Mouse (Mus musculus) neural tube, embryonic 11.5 days (tissue): ENCODE measurements around the gene Kcng3. TPM values are rescaled to one million over a fixed set of nuclear protein-coding genes. Genes with fewer than 3 reads are reported as not detected.

Experiments used
- ATAC-seq: fragments of 200-750 bp; cut with Nextera tagmentation; 2 replicates; pipeline ENCODE4 v1.8.0; 2017; ENCODE audit warnings: moderate number of reproducible peaks, mild to moderate bottlenecking, moderate TSS enrichment, moderate library complexity; ENCODE audit not compliant: insufficient read depth, low FRiP score, low TSS enrichment
- DNase-seq: peaks from one replicate; pipeline ENCODE4 v3.0.0-alpha.2; 2015; ENCODE audit warnings: low spot score
- H3K27ac ChIP-seq: fragments of 300-500 bp; sonication (generic); 2 replicates; pipeline ENCODE4 v1.5.1; 2014; ENCODE audit warnings: low read depth, mild to moderate bottlenecking, low read length
- H3K27me3 ChIP-seq: fragments of 300-500 bp; sonication (generic); 2 replicates; pipeline ENCODE4 v1.6.1; 2014; ENCODE audit warnings: mild to moderate bottlenecking, low read length, mixed read lengths; ENCODE audit not compliant: control insufficient read depth, insufficient read depth
- H3K36me3 ChIP-seq: fragments of 300-500 bp; sonication (generic); 2 replicates; pipeline ENCODE4 v1.6.1; 2014; ENCODE audit warnings: mild to moderate bottlenecking, low read length, moderate library complexity, mixed read lengths; ENCODE audit not compliant: control insufficient read depth, insufficient read depth
- H3K4me1 ChIP-seq: fragments of 300-500 bp; sonication (generic); 2 replicates; pipeline ENCODE4 v1.6.1; 2014; ENCODE audit warnings: low read length, mixed read lengths; ENCODE audit not compliant: control insufficient read depth, insufficient read depth
- H3K4me2 ChIP-seq: fragments of 300-500 bp; sonication (generic); 2 replicates; pipeline ENCODE4 v1.6.1; 2014; ENCODE audit warnings: low read depth, mild to moderate bottlenecking, moderate library complexity
- H3K4me3 ChIP-seq: fragments of 300-500 bp; sonication (generic); 2 replicates; pipeline ENCODE4 v1.5.1; 2014; ENCODE audit warnings: low read depth, low read length
- H3K9ac ChIP-seq: fragments of 300-500 bp; sonication (generic); 2 replicates; pipeline ENCODE4 v1.6.1; 2014; ENCODE audit warnings: mild to moderate bottlenecking, low read length
- H3K9me3 ChIP-seq: fragments of 300-500 bp; sonication (generic); 2 replicates; pipeline ENCODE4 v1.6.1; 2016; ENCODE audit warnings: low read length; ENCODE audit not compliant: control insufficient read depth
- WGBS: fragments of 180-500 bp; shearing (Covaris S2); extraction: QIAGEN DNeasy Blood & Tissue Kit; methylation state at CpG from one replicate; pipeline ENCODE4 v1.1.7; 2014; 5-methylcytosine and 5-hydroxymethylcytosine counted together
- polyA plus RNA-seq: library from polyadenylated mRNA; unstranded; fragments of >200 nt; fragmentation: Nextera tagmentation; extraction: Ambion mirVana; gene quantifications from 2 replicates; pipeline ENCODE4 v1.2.1, GENCODE M21; 2014

Kcng3 gene
- polyA plus RNA-seq, 1 experiment from 2014 or later = not detected

- ATAC-seq = no peak
- H3K9ac ChIP-seq = no peak overlapping the region
Measured at GRCm38 (mm10) chr17:83572366-83572765, 59.3 kb downstream of the Kcng3 start.

GRCm38 (mm10) chr17:83567375-83567774 lies 64.3 kb downstream of the Kcng3 start:
- no peaks in the 10 kb centered on the region for H3K4me1 ChIP-seq
- no peak for ATAC-seq
- no peak overlapping the region for H3K4me2 ChIP-seq
- WGBS = 57% methylated on average over 8 of the region's 8 CpGs
- no peaks in the 10 kb centered on the region for H3K9me3 ChIP-seq
- no peaks in the 10 kb centered on the region for H3K36me3 ChIP-seq
- no peak overlapping the region for H3K27ac ChIP-seq
- no peak overlapping the region for H3K4me3 ChIP-seq
- peak; percentile 24 for DNase-seq
- no peaks in the 10 kb centered on the region for H3K27me3 ChIP-seq
- no peak overlapping the region for H3K9ac ChIP-seq

More at GRCm38 (mm10) chr17:83572366-83572765, 59.3 kb downstream of the Kcng3 start:
- DNase-seq = no peak
- Histone ChIP-seq H3K9me3 (no peaks in the 10 kb centered on the region), H3K36me3 (no peaks in the 10 kb centered on the region), H3K27ac (no peak overlapping the region), H3K4me1 (no peaks in the 10 kb centered on the region), H3K4me2 (no peak overlapping the region), H3K27me3 (no peaks in the 10 kb centered on the region), H3K4me3 (no peak overlapping the region)
- 63% methylated on average over 4 of the region's 4 CpGs for WGBS

- DNase-seq (peak; percentile 32), ATAC-seq (peak; percentile 71; the same call in 1 of the 2 replicates)
- Histone ChIP-seq H3K4me2 (no peak overlapping the region), H3K4me3 (no peak overlapping the region), H3K4me1 (no peaks in the 10 kb centered on the region), H3K36me3 (no peaks in the 10 kb centered on the region), H3K27me3 (no peaks in the 10 kb centered on the region), H3K9me3 (no peaks in the 10 kb centered on the region), H3K9ac (no peak overlapping the region), H3K27ac (no peak overlapping the region)
- WGBS = 58% methylated on average over 4 of the region's 4 CpGs
Measured at GRCm38 (mm10) chr17:83565506-83565905, 66.2 kb downstream of the Kcng3 start.

- H3K9ac ChIP-seq = no peak overlapping the region
- 69% methylated on average over 12 of the region's 12 CpGs for WGBS
- no peak overlapping the region for H3K27ac ChIP-seq
Measured at GRCm38 (mm10) chr17:83564119-83564820, 67.4 kb downstream of the Kcng3 start.

GRCm38 (mm10) chr17:83563703-83564111 lies 68.0 kb downstream of the Kcng3 start:
- Histone ChIP-seq H3K36me3 (no peaks in the 10 kb centered on the region), H3K9ac (no peak overlapping the region), H3K4me2 (no peak overlapping the region), H3K27ac (no peak overlapping the region), H3K4me3 (no peak overlapping the region), H3K9me3 (no peaks in the 10 kb centered on the region), H3K27me3 (no peaks in the 10 kb centered on the region), H3K4me1 (no peaks in the 10 kb centered on the region)
- peak; percentile 52 for DNase-seq
- no peak for ATAC-seq
- WGBS = 53% methylated on average over 10 of the region's 10 CpGs

More at GRCm38 (mm10) chr17:83564119-83564820, 67.4 kb downstream of the Kcng3 start:
- no peak overlapping the region for H3K4me3 ChIP-seq
- H3K4me1 ChIP-seq = no peaks in the 10 kb centered on the region
- ATAC-seq (no peak), DNase-seq (no peak)
- no peaks in the 10 kb centered on the region for H3K27me3 ChIP-seq
- no peaks in the 10 kb centered on the region for H3K9me3 ChIP-seq
- no peak overlapping the region for H3K4me2 ChIP-seq
- H3K36me3 ChIP-seq = no peaks in the 10 kb centered on the region

- H3K4me3 ChIP-seq = no peak overlapping the region
- DNase-seq = no peak
- no peaks in the 10 kb centered on the region for H3K4me1 ChIP-seq
- H3K9me3 ChIP-seq = no peaks in the 10 kb centered on the region
- no peak overlapping the region for H3K27ac ChIP-seq
- H3K36me3 ChIP-seq = no peaks in the 10 kb centered on the region
- no peak overlapping the region for H3K9ac ChIP-seq
- H3K4me2 ChIP-seq = no peak overlapping the region
- H3K27me3 ChIP-seq = no peaks in the 10 kb centered on the region
- ATAC-seq = no peak
- 95% methylated on average over 5 of the region's 5 CpGs for WGBS
Measured at GRCm38 (mm10) chr17:83562153-83563010, 69.3 kb downstream of the Kcng3 start.

GRCm38 (mm10) chr17:83559081-83559480 lies 72.6 kb downstream of the Kcng3 start:
- H3K9me3 ChIP-seq = no peaks in the 10 kb centered on the region
- no peak overlapping the region for H3K4me2 ChIP-seq
- H3K9ac ChIP-seq = no peak overlapping the region
- no peaks in the 10 kb centered on the region for H3K27me3 ChIP-seq
- H3K36me3 ChIP-seq = no peaks in the 10 kb centered on the region
- no peak overlapping the region for H3K4me3 ChIP-seq
- no peak for ATAC-seq
- no peak overlapping the region for H3K27ac ChIP-seq
- H3K4me1 ChIP-seq = no peaks in the 10 kb centered on the region
- WGBS = 77% methylated on average over 8 of the region's 8 CpGs
- no peak for DNase-seq

- no peaks in the 10 kb centered on the region for H3K27me3 ChIP-seq
Measured at GRCm38 (mm10) chr17:83555836-83556235, 75.9 kb downstream of the Kcng3 start.

More at GRCm38 (mm10) chr17:83555836-83556235, 75.9 kb downstream of the Kcng3 start:
- H3K36me3 ChIP-seq = no peaks in the 10 kb centered on the region
- H3K9ac ChIP-seq = no peak overlapping the region
- DNase-seq (no peak), ATAC-seq (no peak)
- H3K4me2 ChIP-seq = no peak overlapping the region
- H3K27ac ChIP-seq = no peak overlapping the region
- no peaks in the 10 kb centered on the region for H3K9me3 ChIP-seq
- no peaks in the 10 kb centered on the region for H3K4me1 ChIP-seq
- H3K4me3 ChIP-seq = no peak overlapping the region
- WGBS = 96% methylated on average over 11 of the region's 11 CpGs
